Mouse (Mus musculus) CH12.LX (cell line): ENCODE measurements at regions not wholly inside any gene's neighbourhood (a gene's known extent, or its start where the extent isn't known, plus 50 kb on each side); places are given as distances from the start of the nearest gene placed in this dataset.

ENCODE experiments used
- CTCF ChIP-seq, 2 experiments: IDR thresholded peaks in 1 of 2; conservative IDR thresholded peaks in 1 of 2; 2 replicates each; pipeline ENCODE4 v1.5.1; 2011 to 2012; ENCODE audit warnings: low read depth in 2 of 2, low read length in 2 of 2, improper control_type of control experiment in 1 of 2, inconsistent platforms in 1 of 2, mild to moderate bottlenecking in 1 of 2, moderate library complexity in 1 of 2
- EP300 ChIP-seq: IDR thresholded peaks from 2 replicates; pipeline ENCODE4 v1.6.1; 2011; ENCODE audit warnings: low read length, improper control_type of control experiment
- ETS1 ChIP-seq: conservative IDR thresholded peaks from 2 replicates; pipeline ENCODE4 v1.6.1; 2012; ENCODE audit warnings: low read depth, mild to moderate bottlenecking, inconsistent platforms, low read length, improper control_type of control experiment, moderate library complexity
- JUND ChIP-seq: conservative IDR thresholded peaks from 2 replicates; pipeline ENCODE4 v1.6.1; 2011; ENCODE audit warnings: low read depth, low read length, improper control_type of control experiment
- POLR2AphosphoS2 ChIP-seq: IDR thresholded peaks from 2 replicates; pipeline ENCODE4 v1.6.1; 2011; ENCODE audit warnings: low read depth, low read length, improper control_type of control experiment
- RAD21 ChIP-seq: IDR thresholded peaks from 2 replicates; pipeline ENCODE4 v1.6.1; 2011; ENCODE audit warnings: low read depth, mild to moderate bottlenecking, low read length, improper control_type of control experiment, moderate library complexity
- RCOR1 ChIP-seq: conservative IDR thresholded peaks from 2 replicates; pipeline ENCODE4 v1.6.1; 2012; ENCODE audit warnings: low read depth, mild to moderate bottlenecking, inconsistent platforms, low read length, improper control_type of control experiment
- TCF12 ChIP-seq: IDR thresholded peaks from 2 replicates; pipeline ENCODE4 v1.6.1; 2014; ENCODE audit warnings: low read depth, mild to moderate bottlenecking, inconsistent platforms, low read length, improper control_type of control experiment
- ZC3H11A ChIP-seq: IDR thresholded peaks from 2 replicates; pipeline ENCODE4 v1.6.1; 2012; ENCODE audit warnings: low read depth, mild to moderate bottlenecking, inconsistent platforms, low read length, improper control_type of control experiment
- ZNF384 ChIP-seq: IDR thresholded peaks from 2 replicates; pipeline ENCODE4 v1.6.1; 2012; ENCODE audit warnings: low read depth, low read length, improper control_type of control experiment, inconsistent platforms

DNA sequence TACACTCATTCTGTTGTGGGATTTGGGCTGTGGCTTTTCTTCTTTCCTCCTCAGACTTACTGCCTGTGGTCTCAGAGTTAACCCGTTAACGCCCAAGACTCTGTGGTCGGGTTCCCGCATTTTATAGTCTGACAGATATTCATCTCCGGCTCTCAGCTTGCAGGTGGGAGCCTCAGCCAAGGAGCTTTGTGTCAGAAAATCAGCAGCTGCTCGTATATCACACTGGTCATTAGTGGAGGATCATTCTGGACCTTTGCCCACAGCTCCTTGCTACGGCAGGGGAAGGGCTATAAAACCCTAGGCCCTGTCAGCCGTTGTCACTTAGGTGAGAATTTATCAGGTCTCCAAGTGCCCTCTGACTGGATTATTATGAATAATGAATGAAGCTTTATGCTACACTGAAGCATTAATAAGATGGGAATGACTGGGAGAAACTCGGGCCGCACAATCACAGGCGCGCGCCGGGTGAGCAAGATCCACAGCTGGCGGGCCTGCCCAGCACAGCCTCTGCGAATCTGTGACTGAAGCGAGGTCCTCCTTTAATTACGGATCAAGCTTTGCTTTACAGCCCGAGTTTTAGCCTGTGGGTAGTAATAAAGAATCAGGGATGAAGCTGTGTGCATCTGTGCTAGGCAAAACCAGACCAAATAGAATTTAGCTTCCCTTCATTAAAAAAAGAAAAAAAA, 111.8 kb downstream of the Atp6v1g3 start:
- TF ChIP-seq ZC3H11A: no peak
- TF ChIP-seq ZNF384: no peak
- TF ChIP-seq TCF12: no peak
- no peak for TF ChIP-seq EP300
- no peak for TF ChIP-seq CTCF (conservative IDR thresholded peaks at IDR 0.05 in 1 of 2, IDR thresholded peaks at IDR 0.05 in 1 of 2; ENCODE audit: low read depth in 2 of 2, low read length in 2 of 2)
- TF ChIP-seq RAD21: no peak
- no peak for TF ChIP-seq ETS1
- TF ChIP-seq JUND: no peak
- no peak for TF ChIP-seq RCOR1
- TF ChIP-seq POLR2AphosphoS2: no peak
